Comparison of ENCODE assay signal across 9 mouse cellular contexts in genomic region chr19:55123001-55123536, GRCm38 (mm10). TPM values are rescaled to one million over a fixed set of nuclear protein-coding genes. Genes with fewer than 3 reads are reported as not detected.
A peak's percentile ranks its signal among the peaks of the same experiment; 100 is the strongest.
DNase-seq lines count a peak whose midpoint lies in the region; ATAC-seq and TF ChIP-seq lines count a peak whose summit lies in the region.
"Had no signal": no experiment of that assay in that cellular context is flagged by ENCODE, and none has a peak within 500 bp of the region (broad histone marks: within the 10 kb centered on the region; RNA-seq: fewer than 3 reads in every experiment).

No protein-coding gene starts in this region.

- H3K27ac ChIP-seq in neural tube, embryonic 11.5 days (ENCODE audit: low read depth, low read length): peak overlapping the region; percentile 58
- H3K27ac ChIP-seq in forebrain, embryonic 13.5 days: no peak overlapping the region
- H3K27ac ChIP-seq in limb, embryonic 10.5 days: 0 out of 2 replicates have a peak overlapping the region, but pooled peaks have one; percentile 25
- H3K27ac ChIP-seq in olfactory bulb, adult 2 months (ENCODE audit: insufficient read depth, low read depth, low read length): peak overlapping the region; percentile 56

- no peaks in the 10 kb centered on the region for H3K27me3 ChIP-seq in neural tube, embryonic 11.5 days (ENCODE audit: control insufficient read depth, insufficient read depth, low read length)
- H3K27me3 ChIP-seq in forebrain, embryonic 13.5 days: no peaks in the 10 kb centered on the region
- H3K27me3 ChIP-seq in limb, embryonic 10.5 days (ENCODE audit: low read depth, poor library complexity, severe bottlenecking): no peaks in the 10 kb centered on the region

- H3K9me3 ChIP-seq in neural tube, embryonic 11.5 days (ENCODE audit: control insufficient read depth, low read length): no peaks in the 10 kb centered on the region
- no peaks in the 10 kb centered on the region for H3K9me3 ChIP-seq in forebrain, embryonic 13.5 days (replicated peaks)
- H3K9me3 ChIP-seq in limb, embryonic 10.5 days (replicated peaks): no peaks in the 10 kb centered on the region

- H3K4me2 ChIP-seq in neural tube, embryonic 11.5 days (ENCODE audit: low read depth): no peak overlapping the region
- H3K4me2 ChIP-seq in forebrain, embryonic 13.5 days: no peak overlapping the region

- TF ChIP-seq POLR2A in olfactory bulb, adult 2 months (IDR thresholded peaks at IDR 0.05; ENCODE audit: insufficient read depth, low read depth, low read length): no peak

- H3K9ac ChIP-seq in neural tube, embryonic 11.5 days (ENCODE audit: low read length): no peak overlapping the region
- no peak overlapping the region for H3K9ac ChIP-seq in forebrain, embryonic 13.5 days

- no peaks in the 10 kb centered on the region for H3K36me3 ChIP-seq in neural tube, embryonic 11.5 days (ENCODE audit: control insufficient read depth, insufficient read depth, low read length)
- H3K36me3 ChIP-seq in forebrain, embryonic 13.5 days (ENCODE audit: poor library complexity, severe bottlenecking): no peaks in the 10 kb centered on the region
- no peaks in the 10 kb centered on the region for H3K36me3 ChIP-seq in limb, embryonic 10.5 days

- TF ChIP-seq CTCF in olfactory bulb, adult 2 months (IDR thresholded peaks at IDR 0.05; ENCODE audit: insufficient read depth, low read depth, low read length): no peak

- ATAC-seq in neural tube, embryonic 11.5 days (ENCODE audit: insufficient read depth, low FRiP score, low TSS enrichment): peak; percentile 83
- ATAC-seq in forebrain, embryonic 13.5 days: peak; percentile 48; the same call in 1 of the 2 replicates
- ATAC-seq: Patski had no signal

- DNase-seq in neural tube, embryonic 11.5 days (ENCODE audit: low spot score): peak; percentile 66
- no peak for DNase-seq in neural tube, embryonic 10.5 days (ENCODE audit: extremely low spot score, low spot score)
- no peak for DNase-seq in limb, embryonic 10.5 days (ENCODE audit: low spot score)
- DNase-seq in adrenal gland, postnatal 10 days: no peak
- DNase-seq in urinary bladder, adult 18-20 months (ENCODE audit: low spot score in 2 of 2): no peak

- WGBS in neural tube, embryonic 11.5 days: 28% methylated on average over 11 of the region's 11 CpGs
- 17% methylated on average over 11 of the region's 11 CpGs for WGBS in forebrain, embryonic 13.5 days
- 68% methylated on average over 11 of the region's 11 CpGs for WGBS in limb, embryonic 10.5 days
- 53% methylated on average over 11 of the region's 11 CpGs for WGBS in olfactory bulb, adult 2 months

- peaks cover 19% of the 10 kb centered on the region for H3K4me1 ChIP-seq in neural tube, embryonic 11.5 days (ENCODE audit: control insufficient read depth, insufficient read depth, low read length)
- peaks cover 24% of the 10 kb centered on the region for H3K4me1 ChIP-seq in forebrain, embryonic 13.5 days
- peaks cover 26% of the 10 kb centered on the region for H3K4me1 ChIP-seq in limb, embryonic 10.5 days
- peaks cover 7% of the 10 kb centered on the region for H3K4me1 ChIP-seq in olfactory bulb, adult 2 months (ENCODE audit: control insufficient read depth, insufficient read depth, low read length)

- no peak overlapping the region for H3K4me3 ChIP-seq in neural tube, embryonic 11.5 days (ENCODE audit: low read depth, low read length)
- H3K4me3 ChIP-seq in forebrain, embryonic 13.5 days: no peak overlapping the region
- H3K4me3 ChIP-seq in limb, embryonic 10.5 days: no peak overlapping the region
- no peak overlapping the region for H3K4me3 ChIP-seq in olfactory bulb, adult 2 months (ENCODE audit: insufficient read depth, low read depth, low read length)

RNA-seq across cellular contexts. Expression of gene Gpam, which starts 4.0 kb away (rescaled TPM):
- polyA plus RNA-seq in neural tube, embryonic 11.5 days (2014; fragmentation: Nextera tagmentation; extraction: Ambion mirVana): 20.3 and 20.4 TPM in 2 replicates
- polyA plus RNA-seq in forebrain, embryonic 13.5 days (2015; fragmentation: Nextera tagmentation; extraction: Ambion mirVana): 14.1 and 17.6 TPM in 2 replicates
- 15.8 and 16.2 TPM in 2 replicates for polyA plus RNA-seq in limb, embryonic 10.5 days (2016; fragmentation: Nextera tagmentation; extraction: Ambion mirVana)
- polyA plus RNA-seq in olfactory bulb, adult 2 months (2012; ENCODE audit: insufficient read depth, insufficient read length, low replicate concordance, missing spikeins): not detected in 2 replicates
- 100 to 1,000 TPM; 174 to 215 TPM for total RNA-seq in adrenal gland, postnatal 10 days (2021)

RNA-seq across cellular contexts. Expression of gene Tectb, which starts 57.5 kb away (rescaled TPM):
- not detected in 2 replicates for polyA plus RNA-seq in neural tube, embryonic 11.5 days (2014; fragmentation: Nextera tagmentation; extraction: Ambion mirVana)
- 0.13 TPM in 1 of 2 replicates, not detected in the other for polyA plus RNA-seq in forebrain, embryonic 13.5 days (2015; fragmentation: Nextera tagmentation; extraction: Ambion mirVana)
- polyA plus RNA-seq in limb, embryonic 10.5 days (2016; fragmentation: Nextera tagmentation; extraction: Ambion mirVana): not detected in 2 replicates
- not detected in 2 replicates for polyA plus RNA-seq in olfactory bulb, adult 2 months (2012; ENCODE audit: insufficient read depth, insufficient read length, low replicate concordance, missing spikeins)
- total RNA-seq in adrenal gland, postnatal 10 days (2021): under 1 TPM; 0.45 to 0.55 TPM
- polyA plus RNA-seq: limb, embryonic 11.5 days; Patski had no signal
